Mouse (Mus musculus) G1E (cell line): ENCODE data around the gene Ankrd23.

Experiments used
- CTCF ChIP-seq: IDR thresholded peaks from 2 replicates; pipeline ENCODE4 v1.5.1; 2012; ENCODE audit warnings: low read depth, low read length, inconsistent platforms, mixed read lengths
- GATA2 ChIP-seq: IDR thresholded peaks from 2 replicates; pipeline ENCODE4 v1.6.1; 2012; ENCODE audit warnings: low read depth, low read length, inconsistent platforms, borderline replicate concordance
- POLR2AphosphoS5 ChIP-seq: IDR thresholded peaks from 2 replicates; pipeline ENCODE4 v1.6.1; 2012; ENCODE audit warnings: low read depth, low read length, inconsistent platforms; ENCODE audit not compliant: insufficient replicate concordance

GRCm38 (mm10) chr1:36530485-36530884, 6.2 kb downstream of the Ankrd23 start:
- TF ChIP-seq CTCF (no peak), POLR2AphosphoS5 (no peak), GATA2 (no peak)
